Mouse (Mus musculus): ENCODE results near the gene Ssu72.

The Ssu72 gene

DNA sequence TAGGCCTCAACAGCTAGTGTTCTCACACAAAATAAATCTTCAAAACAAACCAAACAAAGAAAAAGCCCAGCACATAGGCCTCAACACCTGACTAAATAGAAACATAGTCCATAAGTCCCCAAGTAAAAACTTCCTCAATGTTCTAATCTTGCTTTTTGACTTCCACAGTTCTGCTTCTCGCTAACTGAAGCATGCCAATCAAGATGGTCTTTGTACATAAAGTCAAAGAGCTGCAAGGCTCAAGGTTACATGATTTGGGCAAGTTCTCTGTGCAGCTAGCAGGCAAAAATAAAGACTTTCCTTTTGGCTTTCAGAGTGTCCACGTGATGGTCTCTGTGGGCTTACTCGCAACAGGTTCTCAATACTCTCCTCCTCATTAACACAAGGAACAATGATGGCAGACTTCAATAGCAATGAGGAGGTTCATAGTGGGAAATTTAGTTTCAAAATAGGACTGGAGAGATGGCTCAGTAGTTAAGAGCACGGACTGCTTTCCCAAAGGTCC lies 1.1 kb upstream of the Ssu72 start:
- no peak for DNase-seq

DNA sequence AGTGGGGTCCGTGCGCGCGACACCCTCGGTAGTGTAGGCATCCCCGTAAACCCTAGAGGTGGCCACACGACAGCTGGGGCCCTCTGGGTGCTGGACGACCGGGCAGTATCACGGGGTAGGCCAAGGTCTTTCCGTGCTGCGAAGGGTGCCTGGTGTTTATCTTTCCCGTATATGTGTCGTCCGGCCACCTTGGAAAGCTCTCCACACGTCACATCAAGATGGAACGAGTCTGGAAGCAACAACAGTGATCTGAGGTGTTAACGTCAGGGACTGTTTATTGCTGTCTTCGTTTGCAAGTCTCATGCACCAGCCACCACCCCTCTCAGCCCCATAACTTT lies 961 bp downstream of the Ssu72 start:
- no peak for DNase-seq

DNA sequence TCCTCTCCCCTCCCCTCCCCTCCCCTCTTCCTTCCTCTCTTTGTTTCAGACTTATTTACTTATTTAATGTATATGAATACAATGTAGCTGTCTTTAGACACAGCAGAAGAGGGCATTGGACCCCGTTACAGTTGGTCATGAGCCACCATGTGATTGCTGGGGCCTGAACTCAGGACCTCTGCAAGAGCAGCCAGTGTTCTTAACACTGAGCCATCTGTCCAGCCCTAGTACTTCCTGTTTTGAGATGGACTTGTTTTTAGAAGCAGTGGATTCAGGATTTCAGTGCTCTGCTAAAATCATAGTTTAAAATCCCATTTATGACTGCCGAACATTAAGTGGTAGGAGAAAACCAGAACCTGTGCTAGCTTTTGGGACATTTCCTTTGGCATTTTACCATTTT lies 4.0 kb downstream of the Ssu72 start:
- no peak for DNase-seq

DNA sequence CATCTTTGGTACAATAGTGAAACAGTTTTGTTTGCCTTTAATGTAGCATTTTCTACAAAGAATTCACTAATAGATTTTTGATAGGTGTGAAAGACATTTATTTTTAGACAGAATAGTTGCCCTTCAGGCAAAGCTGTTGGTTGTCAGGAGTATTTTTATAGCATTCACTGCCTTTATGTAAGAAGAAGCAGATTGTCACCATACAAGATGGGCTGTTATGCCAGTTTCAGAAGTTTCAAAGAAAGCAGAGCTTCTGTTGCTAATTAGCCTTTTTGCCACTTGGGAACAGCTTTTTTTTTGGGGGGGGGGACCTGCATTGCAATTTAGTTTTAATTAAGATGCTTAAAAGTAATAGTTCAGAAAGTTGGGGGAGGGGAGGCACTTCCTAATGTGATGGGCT lies 4.4 kb downstream of the Ssu72 start:
- no peak for DNase-seq

DNA sequence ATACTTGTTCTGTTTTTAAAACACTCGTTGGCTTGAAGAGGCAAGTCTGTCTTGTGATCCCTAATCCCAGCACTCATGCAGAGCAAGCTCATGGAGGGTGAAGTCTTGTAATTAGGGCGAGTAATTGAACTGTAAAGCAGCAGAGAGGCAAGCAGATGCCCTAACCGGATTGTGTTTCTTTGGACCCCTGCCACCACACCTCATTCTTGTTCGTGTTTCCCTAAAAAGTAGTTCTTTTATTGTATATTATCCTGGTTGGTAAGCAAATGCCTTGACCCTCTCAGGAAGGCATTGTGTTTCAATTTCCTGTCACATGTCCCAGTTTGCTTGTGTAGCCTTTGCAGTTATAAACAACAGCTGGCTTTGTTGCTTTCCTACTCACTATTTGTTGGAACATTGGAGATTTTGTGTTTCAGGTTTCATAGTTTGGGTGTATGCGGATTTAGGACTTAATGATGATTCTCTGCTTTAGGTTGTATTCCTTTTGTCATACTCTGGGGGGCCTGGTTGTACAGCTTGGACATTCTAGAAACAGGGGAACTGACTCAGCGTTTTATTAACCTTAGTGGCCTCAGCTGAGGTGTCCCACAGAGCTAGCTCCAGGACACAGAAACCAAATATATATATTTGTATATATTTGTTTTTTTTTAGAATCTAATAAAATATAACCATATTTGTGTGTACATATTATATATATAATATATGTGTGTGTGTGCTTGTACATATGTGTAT lies 6.1 kb downstream of the Ssu72 start:
- DNase-seq = peak; percentile 60 to 71

DNA sequence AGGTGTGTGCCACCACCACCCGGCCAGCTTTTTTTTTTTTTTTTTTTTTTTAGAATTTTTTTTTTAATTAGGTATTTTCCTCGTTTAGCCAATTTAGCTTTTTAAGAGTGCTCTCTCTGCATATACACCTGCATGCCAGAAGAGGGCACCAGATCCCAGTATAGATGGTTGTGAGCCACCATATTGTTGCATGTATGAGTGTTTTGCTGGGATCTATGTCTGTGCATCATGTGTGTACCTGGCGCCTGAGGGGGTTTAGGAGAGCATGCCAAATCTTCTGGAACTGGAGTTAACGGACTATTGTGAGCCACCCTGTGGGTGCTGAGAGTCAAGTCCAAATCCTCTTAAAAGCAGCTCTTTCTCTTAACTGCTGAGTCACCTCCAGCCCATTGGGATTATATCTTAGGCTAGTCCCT lies 17.1 kb downstream of the Ssu72 start:
- peak; percentile 59 to 69 for DNase-seq

DNA sequence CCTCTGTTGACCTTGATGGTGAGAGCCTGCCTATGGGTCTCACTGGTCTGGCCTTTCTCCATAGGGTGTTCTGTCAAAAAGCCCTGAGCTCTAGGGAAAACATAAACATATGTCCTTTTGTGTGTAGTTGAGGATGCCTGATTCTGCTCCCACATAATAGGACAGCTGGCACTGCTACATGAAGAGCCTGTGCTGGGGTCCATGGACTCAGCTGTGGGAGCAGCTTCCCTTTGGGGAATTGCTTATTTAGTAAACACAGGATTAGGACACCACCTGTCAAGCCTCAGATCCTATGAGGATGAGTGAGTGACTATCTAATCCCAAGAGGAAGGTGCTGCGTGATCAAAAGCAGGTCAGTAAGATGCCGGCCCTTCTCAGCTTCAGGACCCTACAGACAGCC lies 23.4 kb downstream of the Ssu72 start:
- no peak for DNase-seq

DNA sequence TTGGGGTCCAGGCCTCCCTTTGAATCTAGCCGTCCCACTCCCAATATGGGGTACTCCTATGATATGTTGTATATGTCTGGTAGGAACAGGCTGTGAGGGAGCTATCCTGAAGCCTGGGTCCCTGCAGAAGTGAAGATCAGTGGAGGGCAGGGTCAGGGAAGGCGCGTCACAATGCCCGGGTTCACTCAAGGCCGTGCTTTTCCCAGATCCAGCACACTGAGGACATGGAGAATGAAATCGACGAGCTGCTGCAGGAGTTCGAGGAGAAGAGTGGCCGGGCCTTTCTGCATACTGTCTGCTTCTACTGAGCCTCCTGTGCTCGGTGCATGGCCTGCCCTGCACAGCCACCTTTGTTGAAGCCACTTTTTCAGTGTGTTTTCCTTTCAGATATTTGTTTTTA lies 28.7 kb downstream of the Ssu72 start:
- DNase-seq = peak in 1 of 2 experiments; percentile 35

DNA sequence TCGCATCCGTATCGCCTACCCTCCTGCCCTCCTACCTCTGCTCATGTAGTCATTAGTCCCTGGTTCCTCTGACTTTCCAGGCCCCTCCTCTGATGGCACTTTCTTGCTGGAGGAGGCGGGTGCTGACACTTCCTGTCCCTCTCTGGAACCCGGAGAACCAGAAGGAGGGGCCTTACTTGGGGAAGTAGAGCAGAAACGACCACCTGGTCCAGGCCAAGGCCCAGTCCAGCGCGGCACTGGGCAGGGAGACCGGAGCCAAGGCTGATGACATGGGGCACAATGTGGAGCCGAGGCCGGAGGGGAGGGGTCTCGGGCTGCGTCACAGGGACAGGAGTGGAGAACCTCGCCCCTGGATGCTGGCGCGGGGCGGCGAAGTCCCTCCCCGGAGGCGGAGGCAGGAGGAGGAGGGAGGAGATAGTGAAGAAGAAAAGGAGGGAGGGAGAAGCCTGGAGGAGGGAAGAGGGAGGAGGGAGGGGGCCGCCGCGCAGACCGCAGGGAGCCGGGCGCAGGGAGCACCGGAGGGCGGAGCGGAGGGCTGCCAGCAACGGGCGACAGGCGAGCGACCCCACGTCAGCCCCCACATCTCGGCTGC lies 29.8 kb downstream of the Ssu72 start, which contains the start of gene Tmem240:
TSS of gene Tmem240 (plus strand) at position 451 of the 592 bp plus-strand sequence.
- peak; percentile 99 for DNase-seq

DNA sequence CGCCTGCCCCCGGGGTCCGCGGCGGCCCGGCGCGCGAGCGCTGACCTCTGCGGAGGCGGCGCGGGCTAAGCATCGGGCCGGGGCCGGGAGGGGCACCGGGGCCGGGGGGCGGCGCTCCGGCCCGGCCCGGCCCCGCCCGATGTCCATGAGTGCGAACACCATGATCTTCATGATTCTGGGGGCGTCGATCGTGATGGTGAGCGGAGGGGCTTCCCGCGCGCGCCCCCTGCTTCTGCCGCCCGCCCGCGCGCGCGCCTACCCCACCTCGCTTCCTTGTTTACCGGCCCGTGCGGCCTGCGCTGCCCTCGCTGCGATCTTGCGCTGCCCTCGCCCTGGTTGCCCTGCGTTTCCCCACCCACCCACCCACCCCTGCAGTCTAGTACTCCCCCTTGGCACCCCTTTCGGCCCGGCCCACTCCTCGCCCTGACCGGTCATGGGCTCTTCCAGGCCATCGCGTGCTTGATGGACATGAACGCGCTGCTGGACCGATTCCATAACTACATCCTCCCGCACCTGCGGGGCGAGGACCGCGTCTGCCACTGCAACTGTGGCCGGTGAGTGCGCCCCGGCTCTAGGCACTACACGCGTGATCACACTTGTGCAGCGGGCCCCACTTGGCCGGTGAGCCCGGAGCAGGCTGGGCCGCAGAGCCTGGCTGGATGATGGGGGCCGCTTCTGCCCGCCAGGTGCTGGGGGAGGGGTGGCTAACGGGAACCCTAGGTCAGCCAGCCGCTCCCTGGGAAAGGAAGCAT lies 30.5 kb downstream of the Ssu72 start:
- DNase-seq = peak; percentile 94 to 96

DNA sequence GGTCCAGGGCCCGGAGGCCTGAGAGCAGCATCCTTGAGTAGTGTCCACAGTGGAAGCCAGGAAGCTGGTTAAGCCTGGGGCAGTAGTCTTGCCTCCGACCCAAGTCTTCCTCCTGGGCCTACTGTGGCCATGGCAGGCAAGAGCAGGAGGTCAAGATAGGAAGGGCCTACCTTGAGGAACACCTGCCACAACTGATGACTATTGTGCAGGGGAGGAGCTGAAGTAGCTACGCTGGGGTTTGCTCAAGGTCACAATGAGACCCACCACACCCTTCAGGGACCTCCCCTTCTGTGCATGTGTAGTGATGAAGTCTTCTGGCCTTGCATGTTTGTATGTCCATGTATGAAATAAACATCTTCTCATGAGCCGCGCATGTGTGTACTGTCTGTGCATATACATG lies 31.2 kb downstream of the Ssu72 start:
- no peak for DNase-seq

DNA sequence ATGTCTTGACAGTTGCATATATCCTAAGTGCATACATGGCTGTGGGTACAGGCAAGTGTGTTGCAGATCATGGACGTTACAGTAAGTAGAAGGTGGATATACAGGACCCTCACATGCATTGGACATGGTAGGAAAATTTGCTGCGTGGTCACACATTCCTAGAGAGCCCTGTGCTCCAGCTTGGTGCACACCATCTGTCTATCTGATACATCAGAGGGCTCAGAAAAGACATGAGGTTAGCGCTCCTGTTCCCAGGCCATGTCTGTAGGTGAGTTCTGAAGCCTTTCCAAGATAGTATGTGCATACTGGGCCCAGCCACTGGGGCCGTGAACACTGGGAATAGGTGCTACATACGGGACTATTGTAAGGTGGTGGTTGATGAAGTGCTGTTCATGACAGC lies 31.8 kb downstream of the Ssu72 start:
- DNase-seq = peak; percentile 32 to 45

DNA sequence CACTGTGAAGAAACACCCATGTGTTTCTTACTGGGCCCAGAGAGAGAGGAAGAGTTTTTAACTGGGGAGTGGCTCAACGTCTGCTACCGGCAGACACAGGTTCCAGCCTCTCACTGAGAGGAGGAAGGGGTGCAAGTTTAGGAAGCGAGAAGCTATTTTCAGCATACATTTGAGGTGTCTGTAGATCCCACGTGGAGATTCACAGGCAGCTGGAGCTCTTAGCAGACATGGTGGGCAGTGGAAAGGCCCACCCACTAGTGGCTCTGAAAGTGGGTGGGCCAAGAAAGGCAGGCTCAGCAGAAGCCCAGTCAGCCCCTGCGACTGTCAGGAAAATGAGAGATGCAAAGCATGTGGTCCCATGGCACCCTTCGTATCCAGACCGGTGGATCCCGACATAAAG lies 33.7 kb downstream of the Ssu72 start:
- DNase-seq = no peak

DNA sequence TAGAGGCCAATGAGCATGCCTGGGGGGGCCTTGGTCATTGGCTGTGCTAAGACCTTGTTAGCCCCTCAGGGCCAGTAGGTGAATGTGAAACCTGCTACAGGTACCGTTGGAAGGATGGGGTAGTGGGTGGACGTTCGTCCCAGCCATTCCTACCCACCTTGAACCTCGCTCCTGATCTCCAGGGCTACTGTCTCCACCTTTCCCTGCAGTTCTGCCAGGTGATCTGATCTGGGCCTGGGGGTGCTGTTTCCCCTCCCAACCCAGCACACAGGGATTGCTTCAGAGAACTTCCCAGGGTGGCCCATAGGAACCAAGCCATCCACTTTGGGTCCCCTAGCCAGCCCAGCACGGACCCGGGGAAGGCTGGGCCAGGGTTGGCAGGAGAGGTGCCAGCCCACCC lies 34.6 kb downstream of the Ssu72 start:
- DNase-seq = peak in 1 of 2 experiments; percentile 56

DNA sequence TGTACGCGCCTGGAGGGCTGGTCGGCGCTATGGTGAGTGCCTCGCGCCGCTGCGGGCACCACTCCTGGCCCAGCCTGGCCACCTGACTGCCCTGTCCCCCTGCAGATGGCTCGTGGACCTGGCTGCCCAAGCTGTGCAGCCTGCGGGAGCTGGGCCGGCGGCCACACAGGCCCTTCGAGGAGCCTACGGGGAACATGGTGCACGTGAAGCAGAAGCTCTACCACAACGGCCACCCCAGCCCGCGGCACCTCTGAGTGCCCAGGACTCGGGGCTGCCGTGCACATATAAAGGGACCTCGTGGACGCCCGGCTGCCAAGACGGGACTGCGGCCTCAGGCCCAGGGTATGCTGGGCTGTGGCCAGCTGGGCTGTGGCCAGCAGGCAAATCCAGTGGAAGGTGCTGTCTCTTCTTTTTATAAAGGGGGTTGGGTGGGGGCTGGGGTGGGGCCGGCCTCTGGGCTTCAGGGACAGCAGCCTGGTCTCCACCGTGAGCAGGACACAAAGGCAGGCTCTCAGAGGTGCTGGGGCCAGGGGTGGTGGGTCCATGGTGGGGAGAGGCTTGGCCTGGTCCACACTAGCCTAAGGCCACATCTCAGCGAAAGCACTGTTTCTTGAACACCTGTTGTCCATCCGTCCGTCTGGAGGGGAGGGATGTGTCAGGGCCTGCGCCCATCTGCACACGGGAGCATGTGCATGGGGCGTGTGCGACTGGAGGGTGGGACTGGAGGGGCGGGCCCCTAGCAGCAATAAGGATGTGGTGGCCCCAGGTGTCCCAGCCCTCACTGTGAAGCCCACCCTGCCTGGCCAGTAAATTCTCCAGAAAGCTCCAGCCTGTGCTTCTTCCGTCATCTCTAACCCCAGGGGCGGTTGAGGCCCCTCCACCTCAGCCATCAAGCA lies 35.4 kb downstream of the Ssu72 start:
- peak; percentile 80 to 83 for DNase-seq

DNA sequence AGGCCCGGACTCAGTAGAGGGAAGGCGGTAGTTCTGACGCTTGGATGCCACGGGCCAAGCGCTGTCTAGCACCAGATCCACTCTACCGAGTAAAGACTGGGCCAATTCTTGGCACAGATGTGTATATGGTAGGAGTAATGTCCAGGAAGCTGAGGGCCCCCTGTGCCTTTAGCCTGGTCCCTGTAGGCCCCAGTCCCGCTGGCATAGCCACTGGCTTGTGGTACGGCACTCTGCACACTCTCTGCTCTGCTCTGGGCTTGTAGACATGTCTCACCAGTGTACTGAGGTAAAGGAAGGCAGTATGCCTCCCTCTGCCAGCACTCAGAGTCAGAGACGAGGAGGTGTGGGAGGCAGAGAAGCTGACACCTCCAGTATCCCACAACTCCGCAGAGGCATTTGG lies 36.1 kb downstream of the Ssu72 start:
- peak in 1 of 2 experiments; percentile 38 for DNase-seq

DNA sequence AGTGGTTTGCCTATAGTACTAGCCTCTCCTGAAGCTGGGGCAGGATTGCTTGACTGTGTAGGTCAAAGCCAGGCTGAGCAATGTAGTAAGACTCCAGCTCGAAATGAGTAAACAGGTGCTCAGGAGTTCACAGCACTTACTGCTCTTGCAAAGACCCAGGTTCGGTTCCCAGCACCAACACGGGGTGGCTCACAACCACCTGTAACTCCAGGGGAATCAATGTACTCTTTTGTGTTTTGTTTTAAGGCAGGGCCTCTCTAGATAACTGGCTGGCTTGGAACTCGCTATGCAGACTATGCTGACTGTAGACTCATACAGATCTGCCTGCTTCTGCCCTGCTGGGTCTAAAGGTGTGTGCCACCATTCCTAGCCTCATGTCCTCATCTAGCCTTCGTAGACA lies 38.1 kb downstream of the Ssu72 start:
- DNase-seq = no peak

DNA sequence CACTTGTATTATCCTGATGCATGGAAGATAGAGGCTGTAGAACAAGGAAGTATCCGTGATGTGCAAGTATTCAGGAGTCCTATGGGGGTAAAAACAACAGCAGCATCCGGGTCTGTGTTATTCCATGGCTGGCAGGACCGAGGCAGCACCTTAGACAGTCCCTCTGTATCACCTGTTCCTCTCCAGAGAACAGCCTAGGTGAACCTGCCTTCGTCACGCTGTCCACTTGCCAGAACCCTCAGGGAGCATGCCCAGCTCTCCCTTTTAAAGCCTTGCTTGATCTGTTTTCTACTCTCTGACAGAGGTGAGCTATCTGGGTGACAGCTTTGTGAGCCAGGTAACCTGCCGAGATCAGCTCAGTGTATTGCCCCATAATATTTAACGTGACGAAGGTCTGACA lies 39.9 kb downstream of the Ssu72 start:
- DNase-seq = peak; percentile 49 to 67

DNA sequence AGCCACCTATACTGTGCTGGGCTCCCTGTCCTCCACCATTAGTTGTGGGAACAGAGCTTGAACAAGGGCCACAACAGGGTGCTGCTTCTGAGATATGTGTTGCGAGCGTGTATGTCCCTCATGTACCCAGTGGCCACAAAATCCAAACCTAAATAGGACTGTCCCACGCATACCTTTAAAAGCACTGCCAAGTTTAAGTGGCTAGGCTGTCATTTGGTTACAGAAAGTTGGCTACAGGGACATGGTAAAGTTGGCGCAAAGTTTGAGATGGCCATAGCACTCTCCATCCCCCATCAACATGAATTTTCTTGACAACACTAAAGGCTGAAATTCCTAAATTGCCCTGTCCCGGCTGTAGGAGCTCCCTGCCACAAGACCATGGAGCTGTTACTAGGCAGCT lies 40.5 kb downstream of the Ssu72 start:
- DNase-seq = no peak

DNA sequence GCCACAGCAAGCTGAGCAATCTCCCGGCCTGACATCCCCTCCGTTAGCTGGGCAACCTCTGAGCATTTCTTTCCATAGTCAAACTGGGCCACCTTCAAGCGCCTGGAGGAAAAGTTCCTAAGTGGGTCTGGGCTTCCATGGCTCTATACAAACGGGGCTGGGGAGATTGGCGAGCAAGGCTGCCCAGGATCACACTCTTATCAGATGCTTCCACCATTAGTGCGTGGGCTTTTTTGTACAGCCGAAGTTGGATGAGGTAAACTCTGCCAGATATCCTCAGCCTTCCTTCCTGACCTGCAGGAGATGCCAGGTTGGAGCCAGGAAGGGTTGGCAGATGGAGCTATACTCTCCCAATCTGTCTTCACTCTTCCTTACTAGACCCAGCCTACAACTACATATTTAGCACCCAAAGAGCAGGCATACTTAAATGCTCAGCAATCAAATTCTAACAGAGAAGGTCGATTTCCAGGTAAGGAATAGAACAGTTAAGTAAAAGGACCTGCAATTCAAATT lies 41.5 kb downstream of the Ssu72 start:
- peak; percentile 78 to 84 for DNase-seq

DNA sequence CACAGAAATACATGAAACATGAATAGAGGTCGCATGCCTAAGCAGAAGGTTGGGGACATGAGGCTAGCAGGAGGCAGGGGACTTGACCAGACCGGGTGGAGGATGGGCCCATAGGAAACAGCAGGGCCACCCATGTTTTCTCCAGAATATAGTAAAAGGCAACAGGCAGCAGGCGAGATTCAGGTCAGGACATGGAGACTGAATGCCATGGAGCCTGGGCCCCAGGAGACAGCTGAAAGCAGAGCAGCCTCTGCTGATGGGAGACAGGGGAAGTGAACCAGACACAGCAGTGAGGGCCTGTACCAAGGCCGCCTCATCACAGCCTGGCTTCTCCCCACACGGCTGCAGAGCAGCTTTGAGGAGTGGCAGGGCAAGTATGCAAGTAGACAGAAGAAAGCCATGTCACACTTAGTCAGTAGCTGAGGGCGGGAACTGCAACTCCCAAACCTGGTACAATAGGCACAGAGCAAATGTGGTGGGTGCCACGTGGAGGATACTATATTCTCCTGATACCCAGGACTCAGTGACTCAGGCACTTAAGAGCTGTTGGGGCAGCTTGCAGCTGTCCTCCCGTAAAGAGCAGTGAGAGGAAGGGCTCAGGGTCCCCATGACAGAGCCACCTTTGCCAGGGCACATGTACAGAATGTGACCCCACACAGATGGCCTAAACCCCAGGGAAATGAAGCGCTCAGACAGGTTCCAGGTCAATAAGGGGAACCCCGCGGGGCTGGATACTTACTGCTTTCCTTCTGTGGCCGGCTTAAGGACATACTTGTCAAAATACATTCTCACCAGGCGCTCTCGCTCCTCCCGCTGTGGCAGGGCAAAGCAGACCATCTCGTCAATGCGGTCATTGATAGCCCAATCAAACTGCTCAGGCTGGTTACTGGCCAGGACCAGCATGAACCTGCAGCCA lies 42.2 kb downstream of the Ssu72 start:
- peak; percentile 67 to 72 for DNase-seq

Data from cerebellum, postnatal 14 days (tissue).